Comparison of ENCODE assay signal across 9 mouse cellular contexts in the genomic region with DNA sequence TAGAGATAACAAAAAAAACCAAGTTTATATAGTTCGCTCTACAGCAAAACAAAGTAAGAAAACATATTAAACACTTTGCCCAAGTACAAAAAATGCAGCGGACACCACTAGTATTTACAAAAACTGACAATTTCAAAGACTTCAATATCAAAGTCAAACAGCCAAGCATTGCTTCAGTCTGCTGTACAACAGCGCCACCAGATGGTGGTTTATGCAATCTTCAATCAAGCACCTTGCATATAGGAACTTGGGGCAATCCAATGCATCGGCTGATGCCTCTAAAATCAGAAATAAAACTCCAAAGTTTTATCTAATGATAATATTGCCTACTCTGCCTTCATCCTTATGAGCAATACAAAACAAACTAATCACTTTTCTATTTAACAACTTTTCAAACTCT. TPM values are rescaled to one million over a fixed set of nuclear protein-coding genes. Genes with fewer than 3 reads are reported as not detected.
A peak's percentile ranks its signal among the peaks of the same experiment; 100 is the strongest.
DNase-seq lines count a peak whose midpoint lies in the region; ATAC-seq and TF ChIP-seq lines count a peak whose summit lies in the region.
"Had no signal": no experiment of that assay in that cellular context is flagged by ENCODE, and none has a peak within 500 bp of the region (broad histone marks: within the 10 kb centered on the region; RNA-seq: fewer than 3 reads in every experiment).

No protein-coding gene starts in this region.

- no peak overlapping the region for H3K4me2 ChIP-seq in midbrain, embryonic 15.5 days
- H3K4me2 ChIP-seq: neural tube, embryonic 13.5 days had no signal

- no peak overlapping the region for H3K4me3 ChIP-seq in midbrain, embryonic 10.5 days
- H3K4me3 ChIP-seq in midbrain, embryonic 15.5 days, result no peak overlapping the region
- H3K4me3 ChIP-seq: neural tube, embryonic 13.5 days had no signal

- CTCF ChIA-PET in Patski (lab: Charles Lee), result no interaction called here

- no peak overlapping the region for H3K27ac ChIP-seq in midbrain, embryonic 10.5 days (replicated peaks)
- no peak overlapping the region for H3K27ac ChIP-seq in midbrain, embryonic 15.5 days
- H3K27ac ChIP-seq: neural tube, embryonic 13.5 days had no signal

- POLR2A ChIA-PET in Patski (lab: Charles Lee), result no interaction called here

- H3K36me3 ChIP-seq in midbrain, embryonic 10.5 days, result peaks cover 22% of the 10 kb centered on the region
- H3K36me3 ChIP-seq in midbrain, embryonic 15.5 days (replicated peaks), result no peaks in the 10 kb centered on the region

- no peak for ATAC-seq in midbrain, embryonic 15.5 days (replicated peaks)
- no peak for ATAC-seq in Patski
- ATAC-seq in granulocyte monocyte progenitor cell, adult 5-6 weeks (replicated peaks; ENCODE audit: poor library complexity, severe bottlenecking), result peak; percentile 72

- peak; percentile 68 for TF ChIP-seq CTCF in Patski (IDR thresholded peaks at IDR 0.05)

- no peaks in the 10 kb centered on the region for H3K9me3 ChIP-seq in midbrain, embryonic 10.5 days (replicated peaks)
- H3K9me3 ChIP-seq in midbrain, embryonic 15.5 days, result no peaks in the 10 kb centered on the region
- H3K9me3 ChIP-seq: neural tube, embryonic 13.5 days had no signal

- in situ Hi-C loops in Patski (cut with MboI; ENCODE audit: low pct_unique_long_range_greater_than_20kb), result loop anchor here (25.0 kb wide), 1 partner anchor 505 kb away; no protein-coding TSS in a partner anchor

- no peaks in the 10 kb centered on the region for H3K4me1 ChIP-seq in midbrain, embryonic 10.5 days
- no peaks in the 10 kb centered on the region for H3K4me1 ChIP-seq in midbrain, embryonic 15.5 days
- H3K4me1 ChIP-seq: neural tube, embryonic 13.5 days had no signal

- no peak overlapping the region for H3K9ac ChIP-seq in midbrain, embryonic 15.5 days
- H3K9ac ChIP-seq: neural tube, embryonic 13.5 days had no signal

- peak; percentile 45 for DNase-seq in midbrain, embryonic 10.5 days (ENCODE audit: low spot score)
- no peak for DNase-seq in Patski (ENCODE audit: low read depth, low spot score)
- DNase-seq in cerebellum, adult 9-11 months, result peak; percentile 10
- peak; percentile 54 for DNase-seq in left cerebral cortex, postnatal 4 days
- peak; percentile 63 for DNase-seq in retina, postnatal 1 day

- intact Hi-C loops in left cerebral cortex, postnatal 4 days (cut with DNase I), result no loop called here

- no peaks in the 10 kb centered on the region for H3K27me3 ChIP-seq in midbrain, embryonic 10.5 days (ENCODE audit: low read depth, poor library complexity, severe bottlenecking)
- no peaks in the 10 kb centered on the region for H3K27me3 ChIP-seq in midbrain, embryonic 15.5 days (replicated peaks)
- no peaks in the 10 kb centered on the region for H3K27me3 ChIP-seq in Patski
- H3K27me3 ChIP-seq: neural tube, embryonic 13.5 days had no signal

- 67% methylated on average over 4 of the region's 4 CpGs for WGBS in midbrain, embryonic 10.5 days
- 59% methylated on average over 4 of the region's 4 CpGs for WGBS in midbrain, embryonic 15.5 days

RNA-seq across cellular contexts. Expression of a gene that starts 38.7 kb away (rescaled TPM):
- polyA plus RNA-seq in midbrain, embryonic 10.5 days (2016; fragmentation: Nextera tagmentation; extraction: Ambion mirVana), result 0.52 TPM in 1 of 2 replicates, not detected in the other
- polyA plus RNA-seq in midbrain, embryonic 15.5 days (2015; fragmentation: Nextera tagmentation; extraction: Ambion mirVana), result 0.70 TPM in 1 of 2 replicates, not detected in the other
- 0.14 TPM for polyA plus RNA-seq in Patski (2021)
- not detected in 2 replicates for total RNA-seq in granulocyte monocyte progenitor cell, adult 5-6 weeks (2014; fragmentation: Nextera tagmentation)
- total RNA-seq in granulocyte monocyte progenitor cell, adult 5-6 weeks (2017), result 2.5 TPM in 1 of 2 replicates, not detected in the other
- not detected for total RNA-seq in left cerebral cortex, postnatal 4 days (2021)
- polyA plus RNA-seq: heart, embryonic 14.5 days had no signal

RNA-seq across cellular contexts. Expression of a gene that starts 39.0 kb away (rescaled TPM):
- 24.4 and 27.8 TPM in 2 replicates for polyA plus RNA-seq in midbrain, embryonic 10.5 days (2016; fragmentation: Nextera tagmentation; extraction: Ambion mirVana)
- polyA plus RNA-seq in midbrain, embryonic 15.5 days (2015; fragmentation: Nextera tagmentation; extraction: Ambion mirVana), result 16.7 and 17.3 TPM in 2 replicates
- 9.7 TPM for polyA plus RNA-seq in Patski (2021)
- 14.9 and 15.5 TPM in 2 replicates for total RNA-seq in granulocyte monocyte progenitor cell, adult 5-6 weeks (2014; fragmentation: Nextera tagmentation)
- total RNA-seq in granulocyte monocyte progenitor cell, adult 5-6 weeks (2017), result 21.1 and 22.4 TPM in 2 replicates
- total RNA-seq in left cerebral cortex, postnatal 4 days (2021), result 10 to 100 TPM in 1 of 2 experiments, 1 to 10 TPM in 1; 8.9 to 10.6 TPM
